Mouse (Mus musculus) CH12.LX (cell line): ENCODE measurements around the gene Sec24d. TPM values are rescaled to one million over a fixed set of nuclear protein-coding genes. Genes with fewer than 3 reads are reported as not detected.

Experiments
- DNase-seq: peaks from one replicate; pipeline ENCODE4 v3.0.0-alpha.2; 2013; ENCODE audit errors: extremely low read depth
- H3K27ac ChIP-seq: 2 replicates; pipeline ENCODE4 v1.5.1; 2012; ENCODE audit warnings: low read depth, mild to moderate bottlenecking, control low read depth, moderate library complexity; ENCODE audit not compliant: insufficient read depth
- H3K27me3 ChIP-seq: replicated peaks from 2 replicates; pipeline ENCODE3; 2012; ENCODE audit warnings: inconsistent platforms
- H3K36me3 ChIP-seq, 2 experiments: replicated peaks in 1 of 2; 2 replicates each; pipeline versions ENCODE3 to v1.6.1; 2012; ENCODE audit warnings: inconsistent platforms in 1 of 2, low read length in 1 of 2, mild to moderate bottlenecking in 1 of 2, mixed read lengths in 1 of 2, moderate library complexity in 1 of 2; ENCODE audit not compliant: control insufficient read depth in 1 of 2, insufficient read depth in 1 of 2
- H3K4me1 ChIP-seq, 2 experiments: 2 replicates each; pipeline ENCODE4 v1.6.1; 2012; ENCODE audit warnings: inconsistent platforms in 1 of 2, moderate library complexity in 1 of 2; ENCODE audit not compliant: insufficient read depth in 2 of 2, control insufficient read depth in 1 of 2
- H3K4me2 ChIP-seq: 2 replicates; pipeline ENCODE4 v1.6.1; 2012; ENCODE audit warnings: low read depth, mild to moderate bottlenecking, control low read depth; ENCODE audit not compliant: poor library complexity, insufficient read depth, severe bottlenecking
- H3K4me3 ChIP-seq, 3 experiments: fragments of 150-350 bp in 1 of 3; sonication (generic) in 1 of 3; replicated peaks in 1 of 3; 2 replicates each; pipeline versions ENCODE3 to v1.5.1; 2011 to 2012; ENCODE audit warnings: low read depth in 2 of 3, low read length in 2 of 3, mild to moderate bottlenecking in 2 of 3, moderate library complexity in 2 of 3, control low read depth in 1 of 3, improper control_type of control experiment in 1 of 3, inconsistent platforms in 1 of 3, mixed read lengths in 1 of 3; ENCODE audit not compliant: poor library complexity in 1 of 3
- H3K79me2 ChIP-seq: replicated peaks from 2 replicates; pipeline ENCODE4 v1.6.1; 2012; ENCODE audit warnings: mild to moderate bottlenecking, moderate library complexity; ENCODE audit not compliant: control insufficient read depth, poor library complexity, insufficient read depth, severe bottlenecking; ENCODE audit errors: extremely low read depth
- H3K9ac ChIP-seq: 2 replicates; pipeline ENCODE4 v1.6.1; 2012; ENCODE audit warnings: low read depth, mild to moderate bottlenecking, control low read depth, moderate library complexity; ENCODE audit not compliant: insufficient read depth
- H3K9me3 ChIP-seq: replicated peaks from 2 replicates; pipeline ENCODE3; 2012; ENCODE audit warnings: low read length, inconsistent platforms, mixed read lengths
- CHD1 ChIP-seq: IDR thresholded peaks from 2 replicates; pipeline ENCODE4 v1.6.1; 2012; ENCODE audit warnings: low read depth, low read length, improper control_type of control experiment, inconsistent platforms
- CHD2 ChIP-seq: IDR thresholded peaks from 2 replicates; pipeline ENCODE4 v1.6.1; 2011; ENCODE audit warnings: low read length, improper control_type of control experiment
- ELF1 ChIP-seq: IDR thresholded peaks from 2 replicates; pipeline ENCODE4 v1.6.1; 2014; ENCODE audit warnings: low read depth, mild to moderate bottlenecking, inconsistent platforms, low read length, improper control_type of control experiment
- EP300 ChIP-seq: IDR thresholded peaks from 2 replicates; pipeline ENCODE4 v1.6.1; 2011; ENCODE audit warnings: low read length, improper control_type of control experiment
- GABPA ChIP-seq: IDR thresholded peaks from 2 replicates; pipeline ENCODE4 v1.6.1; 2012; ENCODE audit warnings: low read depth, low read length, improper control_type of control experiment, inconsistent platforms; ENCODE audit not compliant: insufficient replicate concordance
- HCFC1 ChIP-seq: IDR thresholded peaks from 2 replicates; pipeline ENCODE4 v1.6.1; 2012; ENCODE audit warnings: low read depth, mild to moderate bottlenecking, inconsistent platforms, low read length, improper control_type of control experiment
- JUN ChIP-seq: IDR thresholded peaks from 2 replicates; pipeline ENCODE4 v1.6.1; 2011; ENCODE audit warnings: low read depth, mild to moderate bottlenecking, low read length, improper control_type of control experiment, moderate library complexity; ENCODE audit not compliant: insufficient read depth
- JUND ChIP-seq: conservative IDR thresholded peaks from 2 replicates; pipeline ENCODE4 v1.6.1; 2011; ENCODE audit warnings: low read depth, low read length, improper control_type of control experiment
- MAFK ChIP-seq: IDR thresholded peaks from 2 replicates; pipeline ENCODE4 v1.6.1; 2011; ENCODE audit warnings: low read length, improper control_type of control experiment; ENCODE audit not compliant: insufficient replicate concordance
- MAX ChIP-seq: IDR thresholded peaks from 2 replicates; pipeline ENCODE4 v1.6.1; 2011; ENCODE audit warnings: low read length, improper control_type of control experiment
- MEF2A ChIP-seq: IDR thresholded peaks from 2 replicates; pipeline ENCODE4 v1.6.1; 2014; ENCODE audit warnings: low read depth, mild to moderate bottlenecking, inconsistent platforms, low read length, improper control_type of control experiment, borderline replicate concordance
- NRF1 ChIP-seq: IDR thresholded peaks from 2 replicates; pipeline ENCODE4 v1.6.1; 2014; ENCODE audit warnings: low read depth, mild to moderate bottlenecking, inconsistent platforms, low read length, improper control_type of control experiment, moderate library complexity
- PAX5 ChIP-seq: IDR thresholded peaks from 2 replicates; pipeline ENCODE4 v1.6.1; 2012; ENCODE audit warnings: low read length, inconsistent platforms, mixed read lengths
- POLR2A ChIP-seq: IDR thresholded peaks from 2 replicates; pipeline ENCODE4 v1.6.1; 2011; ENCODE audit warnings: low read depth, mild to moderate bottlenecking, improper control_type of control experiment, low read length
- POLR2AphosphoS2 ChIP-seq: IDR thresholded peaks from 2 replicates; pipeline ENCODE4 v1.6.1; 2011; ENCODE audit warnings: low read depth, low read length, improper control_type of control experiment
- RCOR1 ChIP-seq: conservative IDR thresholded peaks from 2 replicates; pipeline ENCODE4 v1.6.1; 2012; ENCODE audit warnings: low read depth, mild to moderate bottlenecking, inconsistent platforms, low read length, improper control_type of control experiment
- SIN3A ChIP-seq: IDR thresholded peaks from 2 replicates; pipeline ENCODE4 v1.6.1; 2012; ENCODE audit warnings: low read length, improper control_type of control experiment, inconsistent platforms
- TBP ChIP-seq: conservative IDR thresholded peaks from 2 replicates; pipeline ENCODE4 v1.6.1; 2011; ENCODE audit warnings: low read depth, low read length, improper control_type of control experiment
- USF2 ChIP-seq: conservative IDR thresholded peaks from 2 replicates; pipeline ENCODE4 v1.6.1; 2011; ENCODE audit warnings: low read depth, low read length, improper control_type of control experiment
- ZC3H11A ChIP-seq: IDR thresholded peaks from 2 replicates; pipeline ENCODE4 v1.6.1; 2012; ENCODE audit warnings: low read depth, mild to moderate bottlenecking, inconsistent platforms, low read length, improper control_type of control experiment
- ZMIZ1 ChIP-seq: IDR thresholded peaks from 2 replicates; pipeline ENCODE4 v1.6.1; 2012; ENCODE audit warnings: low read depth, mild to moderate bottlenecking, inconsistent platforms, low read length, improper control_type of control experiment
- ZNF384 ChIP-seq: IDR thresholded peaks from 2 replicates; pipeline ENCODE4 v1.6.1; 2012; ENCODE audit warnings: low read depth, low read length, improper control_type of control experiment, inconsistent platforms
- dilution Hi-C: fragments of 300-500 bp; cut with MboI; formaldehyde crosslinking; loops from 2 replicates; pipeline ENCODE4 v1.14.3; 2020; ENCODE audit warnings: low sequenced_read_pairs; ENCODE audit not compliant: extremely low pct_unique_long_range_greater_than_20kb, extremely low pct_ligation_motif_present
- in situ Hi-C: fragments of 300-500 bp; cut with MboI; formaldehyde crosslinking; loops from 3 replicates; pipeline ENCODE4 v1.14.3; 2019; ENCODE audit warnings: low sequenced_read_pairs, low pct_ligation_motif_present, low pct_unique_long_range_greater_than_20kb, mixed read lengths
- polyA plus RNA-seq: library from polyadenylated mRNA; unstranded; fragments of >175 nt; gene quantifications from 2 replicates; pipeline ENCODE4 v1.2.1, GENCODE M21; 2012; ENCODE audit warnings: low read depth; ENCODE audit not compliant: insufficient read length
- total RNA-seq, 2 experiments: library from RNA; depleted of rRNA; stranded (reverse); fragments of 300-350 nt in 1 of 2; fragments of >200 nt in 1 of 2; gene quantifications; 2 replicates each; pipeline ENCODE4 v1.2.3; 2012 to 2014

Sec24d gene
- total and polyA plus RNA-seq, 3 experiments: 33.1 to 51.4 (median 45.8) TPM

DNA sequence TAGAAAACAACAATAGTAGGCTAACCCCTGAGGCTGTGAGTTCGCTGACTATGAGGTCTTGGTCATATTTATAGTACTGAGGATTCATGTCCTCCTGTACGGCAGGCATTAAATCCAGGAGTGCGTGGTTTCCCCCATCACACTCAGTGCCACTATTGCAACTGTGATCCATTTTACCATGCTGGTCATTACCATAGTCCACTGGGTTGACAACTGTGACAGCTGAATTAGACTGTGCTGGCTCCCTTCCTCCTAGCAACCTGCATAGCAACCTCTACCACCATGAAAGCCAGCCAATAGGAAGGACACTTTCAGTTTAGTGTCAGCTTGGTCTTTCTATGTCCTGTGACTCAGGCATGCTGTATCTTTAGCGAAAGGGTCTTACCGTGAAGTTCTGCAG is 17.0 kb downstream of the Sec24d start:
- TF ChIP-seq ZMIZ1 (no peak), ZNF384 (no peak), ELF1 (no peak), JUND (no peak), CHD1 (no peak), GABPA (no peak), SIN3A (no peak), RCOR1 (no peak), MEF2A (no peak)
- H3K27ac ChIP-seq: no peak overlapping the region
- in situ Hi-C loops: no loop called here
- H3K4me3 ChIP-seq: no peak overlapping the region
- H3K36me3 ChIP-seq: peaks cover 46 to 68% of the 10 kb centered on the region in 2 experiments
- H3K9ac ChIP-seq: no peak overlapping the region
- no peaks in the 10 kb centered on the region for H3K27me3 ChIP-seq
- no peaks in the 10 kb centered on the region for H3K9me3 ChIP-seq
- no peak overlapping the region for H3K4me2 ChIP-seq
- DNase-seq: no peak
- dilution Hi-C loops: no loop called here
- H3K79me2 ChIP-seq: peaks cover 4% of the 10 kb centered on the region; the same call in 1 of the 2 replicates
- H3K4me1 ChIP-seq: no peaks in the 10 kb centered on the region

DNA sequence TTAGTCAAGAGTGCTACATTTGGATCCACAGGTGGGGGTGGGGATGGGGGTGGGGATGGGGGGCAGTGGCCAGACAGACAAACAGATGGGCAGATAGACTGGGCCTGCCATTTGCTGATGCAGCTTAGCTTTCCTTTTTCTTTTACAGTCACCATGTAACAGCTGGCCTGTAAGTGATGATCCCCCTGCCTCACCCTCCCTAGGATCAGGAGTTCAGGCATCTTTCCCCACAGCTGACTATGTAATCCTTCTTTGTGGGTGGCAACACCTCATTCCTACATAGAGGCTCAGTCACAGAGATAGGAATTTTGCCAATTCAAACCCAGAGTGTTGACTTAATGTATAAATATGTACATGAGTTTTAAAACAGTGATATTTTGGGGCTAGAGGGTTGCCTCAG is 18.4 kb downstream of the Sec24d start:
- Histone ChIP-seq H3K4me2 (no peak overlapping the region), H3K4me1 (no peaks in the 10 kb centered on the region), H3K4me3 (no peak overlapping the region), H3K79me2 (peaks cover 9% of the 10 kb centered on the region; the same call in 1 of the 2 replicates), H3K27ac (no peak overlapping the region), H3K9me3 (no peaks in the 10 kb centered on the region), H3K27me3 (no peaks in the 10 kb centered on the region), H3K9ac (no peak overlapping the region), H3K36me3 (peaks cover 45 to 67% of the 10 kb centered on the region in 2 experiments)
- DNase-seq: no peak
- dilution Hi-C loops: no loop called here
- TF ChIP-seq TBP: no peak
- TF ChIP-seq NRF1: no peak
- no peak for TF ChIP-seq POLR2AphosphoS2
- TF ChIP-seq GABPA: no peak
- TF ChIP-seq CHD2: no peak
- no peak for TF ChIP-seq EP300
- TF ChIP-seq MAFK: no peak
- TF ChIP-seq HCFC1: no peak
- no peak for TF ChIP-seq MAX
- no peak for TF ChIP-seq PAX5
- no peak for TF ChIP-seq POLR2A
- no peak for TF ChIP-seq USF2
- TF ChIP-seq ZC3H11A: no peak
- no peak for TF ChIP-seq ZNF384
- TF ChIP-seq CHD1: no peak
- no peak for TF ChIP-seq ZMIZ1
- no peak for TF ChIP-seq SIN3A
- no peak for TF ChIP-seq JUN
- in situ Hi-C loops: no loop called here
